In the genomic region with DNA sequence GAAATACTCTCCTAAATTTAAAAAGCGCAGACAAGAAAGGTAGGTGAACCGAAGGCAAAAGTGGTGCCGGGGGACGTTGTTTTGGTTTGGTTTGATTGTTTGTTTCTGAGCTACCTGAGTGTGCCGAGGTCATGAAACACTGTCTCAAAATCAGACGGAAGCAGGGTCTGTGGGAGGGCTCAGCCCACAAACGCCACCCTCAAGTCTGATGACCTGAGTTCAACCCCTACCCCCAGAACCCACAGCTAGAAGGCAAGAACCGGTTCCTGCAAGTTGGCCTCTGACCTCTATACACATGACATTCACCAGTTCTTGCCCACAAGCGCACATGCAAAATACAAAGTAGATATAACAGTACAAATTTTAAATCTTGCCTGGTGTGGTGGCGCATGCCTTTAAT, we compare ENCODE assay signal across 9 mouse cellular contexts. TPM values are rescaled to one million over a fixed set of nuclear protein-coding genes. Genes with fewer than 3 reads are reported as not detected.
A peak's percentile ranks its signal among the peaks of the same experiment; 100 is the strongest.
DNase-seq lines count a peak whose midpoint lies in the region; ATAC-seq and TF ChIP-seq lines count a peak whose summit lies in the region.
"Had no signal": no experiment of that assay in that cellular context is flagged by ENCODE, and none has a peak within 500 bp of the region (broad histone marks: within the 10 kb centered on the region; RNA-seq: fewer than 3 reads in every experiment).

No protein-coding gene starts in this region.

- DNase-seq in heart, embryonic 10.5 days (ENCODE audit: low spot score): no peak
- no peak for DNase-seq in heart, postnatal 25 days (ENCODE audit: low spot score)
- DNase-seq in left cerebral cortex, adult 2 months (ENCODE audit: extremely low spot score in 1 of 2, low spot score in 2 of 2): no peak
- no peak for DNase-seq in left cerebral cortex, adult 9 months (ENCODE audit: low spot score in 2 of 2)
- peak; percentile 54 for DNase-seq in CD4-positive helper T cell, adult 2 months (ENCODE audit: low read depth, low spot score)
- DNase-seq in frontal cortex, postnatal 36 days (ENCODE audit: low spot score in 2 of 2): no peak
- no peak for DNase-seq in frontal cortex, postnatal 25 days (ENCODE audit: low spot score in 2 of 2)

- no peaks in the 10 kb centered on the region for H3K9me3 ChIP-seq in heart, embryonic 10.5 days
- no peaks in the 10 kb centered on the region for H3K9me3 ChIP-seq in embryonic facial prominence, embryonic 15.5 days (replicated peaks)
- H3K9me3 ChIP-seq: liver, embryonic 13.5 days had no signal

- no peaks in the 10 kb centered on the region for H3K36me3 ChIP-seq in heart, embryonic 10.5 days
- no peaks in the 10 kb centered on the region for H3K36me3 ChIP-seq in embryonic facial prominence, embryonic 15.5 days
- H3K36me3 ChIP-seq: liver, embryonic 13.5 days had no signal

- ATAC-seq in embryonic facial prominence, embryonic 15.5 days (ENCODE audit: insufficient number of reproducible peaks, low FRiP score, low TSS enrichment, low read depth): no peak

- peaks cover 14% of the 10 kb centered on the region for H3K4me1 ChIP-seq in heart, embryonic 10.5 days
- H3K4me1 ChIP-seq in embryonic facial prominence, embryonic 15.5 days: peaks cover 9% of the 10 kb centered on the region; the same call in 1 of the 2 replicates

- TF ChIP-seq CTCF in left cerebral cortex, adult 2 months (IDR thresholded peaks at IDR 0.05): no peak

- no peak overlapping the region for H3K9ac ChIP-seq in embryonic facial prominence, embryonic 15.5 days
- H3K9ac ChIP-seq: liver, embryonic 13.5 days had no signal

- peak overlapping the region; percentile 30; the same call in 1 of the 2 replicates for H3K27ac ChIP-seq in heart, embryonic 10.5 days
- H3K27ac ChIP-seq in left cerebral cortex, adult 2 months: no peak overlapping the region
- H3K27ac ChIP-seq in embryonic facial prominence, embryonic 15.5 days (replicated peaks): no peak overlapping the region
- H3K27ac ChIP-seq: liver, embryonic 13.5 days had no signal

- WGBS in heart, embryonic 10.5 days: 77% methylated on average over 10 of the region's 10 CpGs
- WGBS in embryonic facial prominence, embryonic 15.5 days: 68% methylated on average over 10 of the region's 10 CpGs

- intact Hi-C loops in heart, postnatal 25 days (cut with DNase I): loop anchor here (10.0 kb wide), 1 partner anchor 207 kb away; no protein-coding TSS in a partner anchor
- intact Hi-C loops in left cerebral cortex, adult 2 months (cut with DNase I): no loop called here

- no peak overlapping the region for H3K4me3 ChIP-seq in heart, embryonic 10.5 days
- peak overlapping the region; percentile 30 for H3K4me3 ChIP-seq in left cerebral cortex, adult 2 months
- no peak overlapping the region; the same call in 1 of the 2 replicates for H3K4me3 ChIP-seq in embryonic facial prominence, embryonic 15.5 days (replicated peaks)
- H3K4me3 ChIP-seq: liver, embryonic 13.5 days had no signal

- H3K27me3 ChIP-seq in heart, embryonic 10.5 days (ENCODE audit: insufficient read depth, poor library complexity, severe bottlenecking): no peaks in the 10 kb centered on the region
- H3K27me3 ChIP-seq in embryonic facial prominence, embryonic 15.5 days: no peaks in the 10 kb centered on the region
- H3K27me3 ChIP-seq: liver, embryonic 13.5 days had no signal

- H3K4me2 ChIP-seq in embryonic facial prominence, embryonic 15.5 days (replicated peaks): peak overlapping the region; percentile 34; the same call in 1 of the 2 replicates
- H3K4me2 ChIP-seq: liver, embryonic 13.5 days had no signal

RNA-seq across cellular contexts. Expression of a gene that starts 43.0 kb away (rescaled TPM):
- polyA plus RNA-seq in heart, embryonic 10.5 days (2016; fragmentation: Nextera tagmentation; extraction: Ambion mirVana): 38.0 and 43.5 TPM in 2 replicates
- 10 to 100 TPM; 36.1 to 38.0 TPM for total RNA-seq in heart, postnatal 25 days (2021)
- 100 to 1,000 TPM; 171 to 179 TPM for total RNA-seq in left cerebral cortex, adult 2 months (2021)
- polyA plus RNA-seq in embryonic facial prominence, embryonic 15.5 days (2015; fragmentation: Nextera tagmentation; extraction: Ambion mirVana): 55.3 and 58.8 TPM in 2 replicates

Comparison
In these comparisons a context has a peak if more than half of its experiments do, and no peak if none do; other contexts are left out.
1. RNA of a gene that starts 43.0 kb away (total RNA-seq): 171 to 179 TPM in left cerebral cortex, adult 2 months; 36.1 to 38.0 TPM in heart, postnatal 25 days; every median in the first group is over 4 times any median in the second.